Mouse (Mus musculus): ENCODE measurements around the gene Rps12-ps3. TPM values are rescaled to one million over a fixed set of nuclear protein-coding genes. Genes with fewer than 3 reads are reported as not detected.

Rps12-ps3 gene
- polyA plus RNA-seq, 1 experiment from 2014 or later: 12.4 TPM

DNA sequence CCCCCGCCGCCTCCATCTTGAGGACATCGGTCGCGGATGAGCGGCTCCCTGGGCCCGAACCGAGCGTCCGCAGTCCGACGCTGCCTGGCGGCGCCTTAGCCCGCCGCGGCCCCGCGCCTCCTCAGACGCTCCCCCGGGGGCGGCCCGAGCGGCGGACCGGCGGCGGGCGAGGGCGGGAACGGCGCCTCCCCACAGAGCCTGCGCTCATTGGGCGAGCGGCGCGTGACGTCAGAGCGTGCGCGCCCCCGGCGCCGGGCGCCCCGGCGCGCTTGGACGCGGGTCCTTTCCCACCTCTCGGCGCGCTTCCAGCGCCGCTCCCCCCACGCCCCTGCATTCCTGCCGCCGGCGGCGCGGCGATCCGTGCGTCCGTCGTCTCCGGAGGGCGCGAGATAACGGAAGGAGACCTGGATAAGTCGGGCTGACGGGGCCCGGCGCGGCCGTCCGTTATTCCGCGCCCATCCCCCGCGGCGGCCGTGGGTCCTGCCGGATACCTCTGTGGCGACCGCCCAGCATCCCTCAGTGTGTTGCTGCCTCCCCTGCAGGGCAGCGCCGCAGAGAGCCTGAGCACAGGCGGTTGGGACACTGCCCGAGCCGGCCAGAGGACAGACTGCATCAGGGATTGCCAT lies 23.7 kb downstream of the Rps12-ps3 start, which contains the start of gene Pdzd8:
Pdzd8 (minus strand) TSS at position 123 of the 626 bp plus-strand sequence.
- peaks cover 6% of the 10 kb centered on the region for H3K4me1 ChIP-seq (ENCODE audit: control insufficient read depth, insufficient read depth, low read length)
- H3K27ac ChIP-seq (replicated peaks; ENCODE audit: low read depth, low read length): peak within 1 kb of the TSS; percentile 82
- peak within 1 kb of the TSS; percentile 94 for H3K4me3 ChIP-seq (ENCODE audit: low read depth, low read length)
- ATAC-seq (ENCODE audit: insufficient number of reproducible peaks, low FRiP score, low TSS enrichment, low read depth) (peak; percentile 90), DNase-seq (ENCODE audit: low spot score) (peak; percentile 91)
- H3K27me3 ChIP-seq (ENCODE audit: control insufficient read depth, insufficient read depth, low read length): no peaks in the 10 kb centered on the region
- no peaks in the 10 kb centered on the region for H3K9me3 ChIP-seq (ENCODE audit: control insufficient read depth, low read length)
- peak within 1 kb of the TSS; percentile 94 for H3K9ac ChIP-seq (ENCODE audit: low read length)
- peak within 1 kb of the TSS; percentile 99 for H3K4me2 ChIP-seq (ENCODE audit: low read depth, severe bottlenecking)
- H3K36me3 ChIP-seq (ENCODE audit: control insufficient read depth, insufficient read depth, low read length): no peaks in the 10 kb centered on the region
- WGBS: under 1% methylated on average over 77 of the region's 91 CpGs

DNA sequence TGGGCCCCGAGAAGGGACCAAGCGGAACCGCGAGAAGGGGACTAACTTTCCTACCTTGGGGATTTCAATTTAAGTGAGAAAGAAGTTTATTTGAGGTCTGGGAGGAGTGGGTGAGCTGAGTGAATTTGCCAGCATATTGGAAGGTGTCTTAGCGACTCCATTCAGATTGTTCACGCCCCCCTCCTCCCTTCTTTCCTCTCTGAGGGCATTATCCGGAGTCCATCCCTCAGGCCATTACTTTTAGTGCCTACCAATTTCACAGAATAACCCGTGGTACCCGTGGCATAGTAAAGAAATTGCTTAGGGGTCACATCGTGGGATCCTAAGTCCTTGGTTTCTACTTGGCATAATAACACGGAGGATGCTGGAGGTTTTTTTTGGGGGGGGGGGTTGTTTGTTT lies 24.2 kb downstream of the Rps12-ps3 start:
- peak overlapping the region; percentile 75 for H3K4me2 ChIP-seq (ENCODE audit: low read depth, severe bottlenecking)
- peaks cover 6% of the 10 kb centered on the region for H3K4me1 ChIP-seq (ENCODE audit: control insufficient read depth, insufficient read depth, low read length)
- H3K36me3 ChIP-seq (ENCODE audit: control insufficient read depth, insufficient read depth, low read length): no peaks in the 10 kb centered on the region
- peak overlapping the region; percentile 82 for H3K27ac ChIP-seq (replicated peaks; ENCODE audit: low read depth, low read length)
- H3K9ac ChIP-seq (ENCODE audit: low read length): peak overlapping the region; percentile 94
- ATAC-seq (ENCODE audit: insufficient number of reproducible peaks, low FRiP score, low TSS enrichment, low read depth) (no peak; the same call in 1 of the 2 replicates), DNase-seq (ENCODE audit: low spot score) (no peak)
- peak overlapping the region; percentile 94 for H3K4me3 ChIP-seq (ENCODE audit: low read depth, low read length)
- WGBS: 3% methylated on average over 11 of the region's 11 CpGs
- H3K27me3 ChIP-seq (ENCODE audit: control insufficient read depth, insufficient read depth, low read length): no peaks in the 10 kb centered on the region
- no peaks in the 10 kb centered on the region for H3K9me3 ChIP-seq (ENCODE audit: control insufficient read depth, low read length)

DNA sequence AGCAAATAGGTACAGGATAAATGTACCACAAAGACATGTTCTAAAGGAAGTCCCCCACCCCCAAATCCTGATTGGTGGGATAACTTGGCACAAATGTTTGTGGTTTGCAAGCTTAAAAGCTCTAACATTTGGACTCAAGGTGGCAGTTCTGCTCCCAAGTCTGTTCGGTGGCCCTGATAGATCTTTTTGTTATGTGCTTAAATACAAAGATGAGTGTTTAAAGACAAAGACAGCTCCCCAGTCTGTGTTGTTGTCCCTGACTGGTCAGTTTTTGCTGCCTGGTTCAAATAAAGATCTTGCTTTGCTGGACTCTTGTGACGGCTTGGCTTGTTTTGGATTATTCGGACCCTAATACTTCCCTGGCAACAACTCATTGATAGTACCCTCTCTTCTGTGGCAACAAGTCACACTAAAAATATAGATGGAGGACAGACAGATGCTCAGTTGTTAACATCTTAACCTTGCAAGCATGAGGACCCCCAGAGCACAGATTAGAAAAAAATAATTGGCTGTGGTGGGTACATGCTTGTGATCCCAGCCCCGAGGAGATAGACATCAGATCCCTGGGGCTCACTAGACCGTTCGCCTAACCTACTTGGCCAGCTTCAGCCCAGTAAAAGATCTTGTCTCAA lies 27.4 kb downstream of the Rps12-ps3 start:
- Histone ChIP-seq H3K4me1 (ENCODE audit: control insufficient read depth, insufficient read depth, low read length) (no peaks in the 10 kb centered on the region; the same call in 1 of the 2 replicates), H3K9ac (ENCODE audit: low read length) (no peak overlapping the region), H3K27ac (replicated peaks; ENCODE audit: low read depth, low read length) (no peak overlapping the region), H3K9me3 (ENCODE audit: control insufficient read depth, low read length) (no peaks in the 10 kb centered on the region), H3K27me3 (ENCODE audit: control insufficient read depth, insufficient read depth, low read length) (no peaks in the 10 kb centered on the region), H3K4me3 (ENCODE audit: low read depth, low read length) (no peak overlapping the region), H3K36me3 (ENCODE audit: control insufficient read depth, insufficient read depth, low read length) (no peaks in the 10 kb centered on the region), H3K4me2 (ENCODE audit: low read depth, severe bottlenecking) (no peak overlapping the region)
- ATAC-seq (ENCODE audit: insufficient number of reproducible peaks, low FRiP score, low TSS enrichment, low read depth) (no peak), DNase-seq (ENCODE audit: low spot score) (no peak)
- WGBS: 88% methylated on average over 6 of the region's 6 CpGs

DNA sequence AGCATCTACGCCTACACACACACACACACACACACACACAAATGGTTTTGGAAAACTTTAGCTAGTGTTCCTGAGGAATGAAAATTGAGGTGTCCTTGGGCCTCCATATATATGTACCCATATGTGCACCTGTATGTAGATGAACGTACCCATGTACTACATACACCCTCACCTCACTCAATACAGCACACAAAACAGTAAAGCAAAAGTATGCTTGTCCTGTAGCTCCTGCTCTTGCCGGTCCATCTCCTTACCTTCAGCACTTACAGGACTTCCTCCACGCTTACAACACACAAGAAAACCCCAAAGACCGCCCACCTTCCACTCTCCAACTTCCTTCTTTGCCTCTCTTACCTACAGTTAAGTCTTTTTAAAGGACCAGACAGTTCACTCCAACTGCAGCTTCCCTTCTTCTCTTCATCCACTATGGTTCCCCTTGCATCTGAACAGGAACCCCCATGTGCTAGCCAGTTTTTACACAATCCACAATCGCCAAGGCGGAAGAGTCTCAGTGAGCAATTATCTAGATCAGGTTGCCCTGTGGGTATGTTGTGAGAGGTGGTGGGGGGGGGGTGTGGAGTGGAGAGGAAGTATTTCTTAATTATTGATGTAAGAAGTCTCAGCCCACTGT lies 28.3 kb downstream of the Rps12-ps3 start:
- DNase-seq (ENCODE audit: low spot score) (no peak), ATAC-seq (ENCODE audit: insufficient number of reproducible peaks, low FRiP score, low TSS enrichment, low read depth) (no peak)
- H3K9ac ChIP-seq (ENCODE audit: low read length): no peak overlapping the region
- H3K27me3 ChIP-seq (ENCODE audit: control insufficient read depth, insufficient read depth, low read length): no peaks in the 10 kb centered on the region
- no peaks in the 10 kb centered on the region for H3K9me3 ChIP-seq (ENCODE audit: control insufficient read depth, low read length)
- 85% methylated on average over 7 of the region's 7 CpGs for WGBS
- H3K27ac ChIP-seq (replicated peaks; ENCODE audit: low read depth, low read length): no peak overlapping the region
- H3K36me3 ChIP-seq (ENCODE audit: control insufficient read depth, insufficient read depth, low read length): no peaks in the 10 kb centered on the region
- no peaks in the 10 kb centered on the region for H3K4me1 ChIP-seq (ENCODE audit: control insufficient read depth, insufficient read depth, low read length)
- no peak overlapping the region for H3K4me3 ChIP-seq (ENCODE audit: low read depth, low read length)
- no peak overlapping the region for H3K4me2 ChIP-seq (ENCODE audit: low read depth, severe bottlenecking)

DNA sequence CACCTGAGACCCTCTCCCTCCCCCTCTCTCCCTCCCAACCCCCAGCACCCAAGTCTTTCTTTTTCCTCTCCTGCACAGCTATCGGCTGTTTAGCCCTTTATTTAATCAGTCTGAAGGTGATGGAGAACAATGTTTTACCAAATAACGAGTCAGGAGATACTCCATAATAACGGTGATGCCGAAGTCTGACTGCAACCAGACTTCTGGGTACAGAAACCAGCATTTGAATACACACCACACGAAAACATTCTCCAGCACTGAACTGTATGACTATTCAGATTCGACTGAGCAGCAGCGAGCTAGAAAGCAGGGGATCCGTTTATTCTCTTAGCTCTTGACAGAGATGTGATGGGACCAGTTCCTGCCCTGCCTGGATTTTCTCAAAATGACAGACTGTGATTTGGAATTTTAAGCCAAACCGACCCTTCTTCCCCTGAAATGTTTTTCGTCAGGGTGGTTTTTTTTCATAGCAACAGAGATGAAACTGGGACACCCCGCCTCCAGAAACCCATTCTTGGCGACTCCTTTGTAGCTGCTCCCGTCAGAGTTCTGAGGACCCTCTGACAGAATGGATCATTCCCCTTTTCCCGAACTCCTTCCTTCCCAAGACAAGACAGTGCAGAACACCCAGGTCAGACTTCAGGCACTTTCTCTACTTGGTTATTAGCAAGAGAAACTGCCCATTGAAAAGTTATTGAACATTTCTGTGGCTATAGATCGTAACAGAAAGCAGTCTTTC lies 29.2 kb downstream of the Rps12-ps3 start:
- no peaks in the 10 kb centered on the region for H3K27me3 ChIP-seq (ENCODE audit: control insufficient read depth, insufficient read depth, low read length)
- DNase-seq (ENCODE audit: low spot score): no peak
- no peaks in the 10 kb centered on the region for H3K9me3 ChIP-seq (ENCODE audit: control insufficient read depth, low read length)
- no peak overlapping the region for H3K9ac ChIP-seq (ENCODE audit: low read length)
- no peak overlapping the region for H3K4me2 ChIP-seq (ENCODE audit: low read depth, severe bottlenecking)
- H3K4me1 ChIP-seq (ENCODE audit: control insufficient read depth, insufficient read depth, low read length): no peaks in the 10 kb centered on the region
- ATAC-seq (ENCODE audit: insufficient number of reproducible peaks, low FRiP score, low TSS enrichment, low read depth): no peak
- WGBS: 63% methylated on average over 15 of the region's 15 CpGs
- H3K27ac ChIP-seq (replicated peaks; ENCODE audit: low read depth, low read length): no peak overlapping the region
- no peak overlapping the region for H3K4me3 ChIP-seq (ENCODE audit: low read depth, low read length)
- no peaks in the 10 kb centered on the region for H3K36me3 ChIP-seq (ENCODE audit: control insufficient read depth, insufficient read depth, low read length)

DNA sequence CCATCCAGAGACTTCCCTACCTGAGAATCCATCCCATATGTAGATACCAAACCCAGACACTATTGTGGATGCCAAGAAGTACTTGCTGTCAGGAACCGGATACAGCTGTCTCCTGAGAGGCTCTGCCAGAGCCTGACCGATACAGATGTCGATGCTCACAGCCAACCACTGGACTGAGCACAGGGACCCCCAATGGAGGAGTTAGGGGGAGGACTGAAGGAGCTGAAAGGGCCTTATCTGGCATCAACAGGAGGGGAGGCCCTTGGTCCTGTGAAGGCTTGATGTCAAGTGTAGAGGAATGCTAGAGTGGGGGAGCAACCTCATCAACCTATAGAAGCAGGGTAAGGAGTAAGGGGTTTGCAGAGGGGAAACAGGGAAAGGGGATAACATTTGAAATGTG lies 30.7 kb downstream of the Rps12-ps3 start:
- Histone ChIP-seq H3K27me3 (ENCODE audit: control insufficient read depth, insufficient read depth, low read length) (no peaks in the 10 kb centered on the region), H3K36me3 (ENCODE audit: control insufficient read depth, insufficient read depth, low read length) (no peaks in the 10 kb centered on the region), H3K9me3 (ENCODE audit: control insufficient read depth, low read length) (no peaks in the 10 kb centered on the region), H3K27ac (replicated peaks; ENCODE audit: low read depth, low read length) (no peak overlapping the region), H3K4me2 (ENCODE audit: low read depth, severe bottlenecking) (no peak overlapping the region), H3K4me1 (ENCODE audit: control insufficient read depth, insufficient read depth, low read length) (no peaks in the 10 kb centered on the region), H3K4me3 (ENCODE audit: low read depth, low read length) (no peak overlapping the region), H3K9ac (ENCODE audit: low read length) (no peak overlapping the region)
- DNase-seq (ENCODE audit: low spot score) (peak; percentile 14), ATAC-seq (ENCODE audit: insufficient number of reproducible peaks, low FRiP score, low TSS enrichment, low read depth) (no peak)
- WGBS: 84% methylated on average over 3 of the region's 3 CpGs

DNA sequence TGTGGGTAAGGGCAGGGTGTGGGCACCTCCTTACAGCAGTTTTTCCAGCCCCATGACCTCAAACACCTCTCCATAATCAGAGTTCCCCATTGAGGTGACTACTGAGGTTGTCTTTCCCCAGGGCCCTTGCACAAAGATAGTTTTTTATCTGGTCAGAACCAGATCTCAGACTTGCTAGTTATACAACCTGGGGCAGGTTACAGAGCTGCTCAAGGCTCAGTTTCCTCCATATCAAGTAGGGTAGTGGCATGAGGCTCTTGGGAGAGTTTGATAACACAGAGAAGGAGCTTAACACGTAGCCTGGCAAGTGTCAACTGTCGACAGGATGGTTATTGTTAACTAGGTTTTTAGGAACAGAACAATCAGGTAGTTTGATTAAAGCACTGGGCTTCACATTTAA lies 32.8 kb downstream of the Rps12-ps3 start:
- Histone ChIP-seq H3K4me1 (ENCODE audit: control insufficient read depth, insufficient read depth, low read length) (no peaks in the 10 kb centered on the region), H3K9ac (ENCODE audit: low read length) (no peak overlapping the region), H3K27ac (replicated peaks; ENCODE audit: low read depth, low read length) (no peak overlapping the region), H3K4me2 (ENCODE audit: low read depth, severe bottlenecking) (no peak overlapping the region), H3K36me3 (ENCODE audit: control insufficient read depth, insufficient read depth, low read length) (no peaks in the 10 kb centered on the region), H3K9me3 (ENCODE audit: control insufficient read depth, low read length) (no peaks in the 10 kb centered on the region), H3K4me3 (ENCODE audit: low read depth, low read length) (no peak overlapping the region), H3K27me3 (ENCODE audit: control insufficient read depth, insufficient read depth, low read length) (no peaks in the 10 kb centered on the region)
- WGBS: 51% methylated on average over 2 of the region's 2 CpGs
- ATAC-seq (ENCODE audit: insufficient number of reproducible peaks, low FRiP score, low TSS enrichment, low read depth) (no peak), DNase-seq (ENCODE audit: low spot score) (no peak)

DNA sequence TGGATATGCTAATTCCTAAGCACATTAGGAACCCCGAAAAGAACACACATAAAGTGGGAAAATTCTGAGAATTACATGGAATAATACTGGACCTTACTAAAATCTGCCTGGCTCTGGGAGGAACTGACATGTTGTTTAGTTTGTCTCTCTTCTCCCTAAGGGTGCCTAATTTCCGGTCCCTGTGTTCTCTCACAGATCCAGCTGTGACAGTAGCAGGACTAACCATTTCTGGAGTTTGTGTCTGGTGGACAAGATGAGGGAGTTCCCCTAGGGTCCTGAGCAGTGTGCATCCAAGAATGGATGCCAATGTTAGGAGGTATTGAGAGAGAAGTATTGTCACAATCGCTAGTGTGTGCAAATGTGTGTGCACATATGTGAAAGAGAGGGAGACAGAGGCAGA lies 34.3 kb downstream of the Rps12-ps3 start:
- no peak overlapping the region for H3K27ac ChIP-seq (replicated peaks; ENCODE audit: low read depth, low read length)

More for the DNA sequence above, 34.3 kb downstream of the Rps12-ps3 start:
- no peaks in the 10 kb centered on the region for H3K4me1 ChIP-seq (ENCODE audit: control insufficient read depth, insufficient read depth, low read length)
- ATAC-seq (ENCODE audit: insufficient number of reproducible peaks, low FRiP score, low TSS enrichment, low read depth) (no peak), DNase-seq (ENCODE audit: low spot score) (no peak)
- 88% methylated on average over 3 of the region's 3 CpGs for WGBS
- H3K27me3 ChIP-seq (ENCODE audit: control insufficient read depth, insufficient read depth, low read length): no peaks in the 10 kb centered on the region
- no peak overlapping the region for H3K4me2 ChIP-seq (ENCODE audit: low read depth, severe bottlenecking)
- no peaks in the 10 kb centered on the region for H3K36me3 ChIP-seq (ENCODE audit: control insufficient read depth, insufficient read depth, low read length)
- no peak overlapping the region for H3K9ac ChIP-seq (ENCODE audit: low read length)
- no peaks in the 10 kb centered on the region for H3K9me3 ChIP-seq (ENCODE audit: control insufficient read depth, low read length)
- H3K4me3 ChIP-seq (ENCODE audit: low read depth, low read length): no peak overlapping the region
